ENCODE assay signal across 8 mouse cellular contexts in genomic region chr4:129059125-129059551, GRCm38 (mm10). TPM values are rescaled to one million over a fixed set of nuclear protein-coding genes. Genes with fewer than 3 reads are reported as not detected.
A peak's percentile ranks its signal among the peaks of the same experiment; 100 is the strongest.
DNase-seq lines count a peak whose midpoint lies in the region; ATAC-seq lines count a peak whose summit lies in the region.

No protein-coding gene starts in this region.

- peak overlapping the region; percentile 91 for H3K9ac ChIP-seq in liver, embryonic 16.5 days (ENCODE audit: low read depth, low read length)
- peak overlapping the region; percentile 96 for H3K9ac ChIP-seq in neural tube, embryonic 14.5 days (replicated peaks; ENCODE audit: low read depth, low read length)

- peak overlapping the region; percentile 90; the same call in 1 of the 2 replicates for H3K27ac ChIP-seq in liver, embryonic 16.5 days (ENCODE audit: low read length)
- H3K27ac ChIP-seq in neural tube, embryonic 14.5 days (ENCODE audit: low read depth, low read length) = no peak overlapping the region

- no peaks in the 10 kb centered on the region for H3K27me3 ChIP-seq in erythroblast, embryonic 14.5 days (ENCODE audit: control insufficient read depth)
- no peaks in the 10 kb centered on the region for H3K27me3 ChIP-seq in liver, embryonic 16.5 days (ENCODE audit: control insufficient read depth, insufficient read depth, low read depth, low read length)
- H3K27me3 ChIP-seq in neural tube, embryonic 14.5 days (ENCODE audit: control insufficient read depth, insufficient read depth, low read length) = no peaks in the 10 kb centered on the region

- H3K9me3 ChIP-seq in erythroblast, embryonic 14.5 days (ENCODE audit: control insufficient read depth, low read length) = no peaks in the 10 kb centered on the region
- H3K9me3 ChIP-seq in liver, embryonic 16.5 days (replicated peaks; ENCODE audit: control insufficient read depth, low read length) = no peaks in the 10 kb centered on the region
- no peaks in the 10 kb centered on the region for H3K9me3 ChIP-seq in neural tube, embryonic 14.5 days (ENCODE audit: control insufficient read depth, low read length)

- H3K4me2 ChIP-seq in liver, embryonic 16.5 days (ENCODE audit: low read depth, low read length) = peak overlapping the region; percentile 100
- H3K4me2 ChIP-seq in neural tube, embryonic 14.5 days (ENCODE audit: low read depth, low read length) = peak overlapping the region; percentile 68

- H3K4me1 ChIP-seq in erythroblast, embryonic 14.5 days (ENCODE audit: control insufficient read depth) = peaks cover 52% of the 10 kb centered on the region
- H3K4me1 ChIP-seq in liver, embryonic 16.5 days (ENCODE audit: control insufficient read depth, low read depth, low read length) = peaks cover 31% of the 10 kb centered on the region
- H3K4me1 ChIP-seq in neural tube, embryonic 14.5 days (ENCODE audit: control insufficient read depth, insufficient read depth, low read length) = peaks cover 13% of the 10 kb centered on the region

- peak; percentile 44 for ATAC-seq in inflammation-experienced regulatory T-cells, adult 6 months
- ATAC-seq in liver, embryonic 16.5 days (ENCODE audit: low read depth) = no peak
- no peak for ATAC-seq in neural tube, embryonic 14.5 days (ENCODE audit: low read depth)

- H3K4me3 ChIP-seq in erythroblast, embryonic 14.5 days (replicated peaks) = peak overlapping the region; percentile 85
- peak overlapping the region; percentile 80 for H3K4me3 ChIP-seq in liver, embryonic 16.5 days (ENCODE audit: low read depth, low read length)
- H3K4me3 ChIP-seq in neural tube, embryonic 14.5 days (ENCODE audit: low read depth, low read length) = peak overlapping the region; percentile 90

- DNase-seq in CD4-positive, CD25-positive, alpha-beta regulatory T cell, adult 2 months (ENCODE audit: low read depth, low spot score) = peak; percentile 69
- DNase-seq in R1 (ENCODE audit: low read depth, low spot score) = peak; percentile 70
- DNase-seq in urinary bladder, adult 2 months (ENCODE audit: low spot score) = no peak
- no peak for DNase-seq in urinary bladder, postnatal 10 days (ENCODE audit: low spot score)

- peaks cover 7% of the 10 kb centered on the region for H3K36me3 ChIP-seq in erythroblast, embryonic 14.5 days (ENCODE audit: control insufficient read depth)
- no peaks in the 10 kb centered on the region for H3K36me3 ChIP-seq in liver, embryonic 16.5 days (ENCODE audit: control insufficient read depth, insufficient read depth)
- H3K36me3 ChIP-seq in neural tube, embryonic 14.5 days (ENCODE audit: control insufficient read depth, insufficient read depth, low read length) = no peaks in the 10 kb centered on the region

- WGBS in liver, embryonic 16.5 days (ENCODE audit: insufficient replicate concordance) = 2% methylated on average over 13 of the region's 13 CpGs
- 2% methylated on average over 13 of the region's 13 CpGs for WGBS in neural tube, embryonic 14.5 days

RNA-seq across cellular contexts. Expression of gene Rnf19b, which starts 1.1 kb away (rescaled TPM):
- polyA plus RNA-seq in erythroblast, embryonic 14.5 days (2012) = 14.0 and 19.6 TPM in 2 replicates
- 10 to 100 TPM; 17.5 to 20.2 (median 18.3) TPM for polyA plus RNA-seq in inflammation-experienced regulatory T-cells, adult 6 months (2017; shearing (Covaris generic))
- polyA plus RNA-seq in liver, embryonic 16.5 days (2015; fragmentation: Nextera tagmentation; extraction: Ambion mirVana) = 3.9 and 4.4 TPM in 2 replicates
- polyA plus RNA-seq in neural tube, embryonic 14.5 days (2014; fragmentation: Nextera tagmentation; extraction: Ambion mirVana) = 36.3 and 37.3 TPM in 2 replicates
- 25.9 and 28.9 TPM in 2 replicates for polyA plus RNA-seq in urinary bladder, adult 2 months (2012; rRNA removed)

RNA-seq across cellular contexts. Expression of gene Tmem54, which starts 46.2 kb away (rescaled TPM):
- not detected in 2 replicates for polyA plus RNA-seq in erythroblast, embryonic 14.5 days (2012)
- not detected for polyA plus RNA-seq in inflammation-experienced regulatory T-cells, adult 6 months (2017; shearing (Covaris generic))
- 0.58 and 1.7 TPM in 2 replicates for polyA plus RNA-seq in liver, embryonic 16.5 days (2015; fragmentation: Nextera tagmentation; extraction: Ambion mirVana)
- polyA plus RNA-seq in neural tube, embryonic 14.5 days (2014; fragmentation: Nextera tagmentation; extraction: Ambion mirVana) = 0.32 TPM in 1 of 2 replicates, not detected in the other
- 25.3 and 27.2 TPM in 2 replicates for polyA plus RNA-seq in urinary bladder, adult 2 months (2012; rRNA removed)

Comparison
In these comparisons a context has a peak if more than half of its experiments do, and no peak if none do; other contexts are left out.
1. DNase-seq: peak in CD4-positive, CD25-positive, alpha-beta regulatory T cell, adult 2 months (single experiment) and R1 (single experiment); none in urinary bladder, adult 2 months (single experiment) and urinary bladder, postnatal 10 days (single experiment).
2. Peak in every context shown above with its lines, with median percentiles within 50 percentile points of each other: H3K4me3 ChIP-seq.